Mouse (Mus musculus) fibroblast of lung, adult 2 months (primary cell): Measurements from ENCODE around the gene Arf1.

Source experiments
- DNase-seq: peaks from one replicate; pipeline ENCODE4 v3.0.0-alpha.2; 2011; ENCODE audit warnings: low read depth

Arf1 gene

GRCm38 (mm10) chr11:59187706-59188105 lies 40.4 kb downstream of the Arf1 start:
- DNase-seq, result no peak

GRCm38 (mm10) chr11:59185490-59185889 lies 42.6 kb downstream of the Arf1 start:
- no peak for DNase-seq

GRCm38 (mm10) chr11:59183821-59184220 lies 44.2 kb downstream of the Arf1 start:
- DNase-seq, result no peak

DNA sequence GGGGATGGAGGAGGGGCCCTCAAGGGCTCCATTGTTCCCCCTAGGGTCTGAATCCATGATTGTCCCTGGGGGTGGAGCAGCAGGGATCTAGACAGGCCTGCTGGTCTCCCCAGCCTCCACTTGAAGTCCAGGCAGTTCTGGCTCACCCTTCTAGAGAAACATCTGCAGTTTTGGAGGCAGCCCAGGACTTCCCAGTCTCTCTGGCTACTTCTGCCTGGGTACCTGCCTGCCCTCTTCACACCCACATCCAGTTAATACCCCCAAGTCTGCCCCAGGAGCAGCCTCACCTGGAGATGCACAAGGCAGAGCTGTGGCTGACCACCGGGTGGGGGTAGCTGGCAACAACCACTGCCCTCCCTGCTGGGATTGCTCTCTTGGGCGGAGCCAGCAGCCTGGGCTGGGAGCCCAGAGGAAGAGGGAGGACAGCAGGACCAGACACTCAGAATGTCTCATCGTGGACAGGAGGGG lies 45.2 kb downstream of the Arf1 start, which contains the start of gene Gjc2:
Gene Gjc2, minus strand, starts transcription at position 350 of the 468 bp plus-strand sequence.
- DNase-seq, result no peak

GRCm38 (mm10) chr11:59176921-59177320 lies 51.1 kb downstream of the Arf1 start:
- DNase-seq, result no peak

DNA sequence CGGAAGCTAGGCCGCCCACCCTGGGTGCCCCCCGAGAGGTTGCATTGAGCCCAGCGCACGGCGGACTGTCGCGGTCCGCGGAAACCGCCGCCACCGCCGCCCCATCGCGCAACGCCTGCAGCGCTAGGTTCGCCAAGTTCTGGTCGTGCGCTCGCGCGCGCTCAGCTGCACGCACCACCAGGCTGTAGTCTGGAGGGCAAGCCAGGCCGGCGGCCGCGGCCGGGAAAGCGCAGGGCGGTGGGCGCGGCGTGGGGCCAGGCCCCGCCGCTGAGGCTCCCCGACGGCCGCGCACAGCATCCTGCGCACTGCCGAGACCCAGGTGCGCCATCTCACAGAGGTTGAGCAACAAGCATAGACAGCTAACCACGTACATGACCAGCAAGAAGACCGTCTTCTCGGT lies 51.6 kb downstream of the Arf1 start:
- DNase-seq, result no peak

GRCm38 (mm10) chr11:59174189-59174838 lies 53.8 kb downstream of the Arf1 start:
- no peak for DNase-seq

DNA sequence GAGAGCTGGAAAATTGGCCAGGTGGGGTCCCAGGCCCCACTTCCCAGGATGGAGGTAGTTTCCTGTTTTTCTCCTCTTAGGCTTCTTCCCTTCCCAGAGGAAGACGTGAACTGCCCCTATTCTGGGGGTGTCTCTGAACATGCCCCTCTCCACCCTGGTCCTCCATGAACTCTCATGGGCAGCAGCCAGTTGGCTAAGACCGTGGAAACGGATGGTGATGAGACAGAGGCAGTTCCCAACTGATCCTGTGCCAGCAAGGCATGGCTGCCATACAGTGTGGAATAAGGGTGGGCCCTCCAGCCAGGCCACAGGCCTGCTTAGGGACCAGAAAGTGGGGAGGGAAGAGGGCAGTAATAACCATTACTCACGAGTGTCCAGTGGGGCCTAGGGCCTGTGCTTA lies 57.5 kb downstream of the Arf1 start:
- DNase-seq, result no peak

DNA sequence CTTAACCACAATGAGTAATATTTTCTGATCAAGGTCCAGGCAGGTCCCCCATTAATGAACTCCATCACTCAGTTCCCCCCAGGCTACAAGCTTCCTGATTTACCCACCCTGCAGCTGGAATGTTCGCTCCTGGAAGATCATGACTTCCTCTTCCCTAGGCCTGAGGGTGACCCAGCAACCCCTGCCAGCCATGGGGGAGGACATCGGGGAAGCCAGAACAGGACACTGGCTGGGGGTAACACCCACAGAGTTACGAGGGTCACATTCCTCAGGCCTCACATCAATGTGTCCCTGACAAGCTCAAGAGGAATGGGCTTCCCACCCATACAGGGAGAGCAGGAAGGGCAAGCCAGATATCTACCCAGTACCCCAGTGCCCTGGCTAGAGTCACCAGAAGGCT lies 58.3 kb downstream of the Arf1 start:
- no peak for DNase-seq

DNA sequence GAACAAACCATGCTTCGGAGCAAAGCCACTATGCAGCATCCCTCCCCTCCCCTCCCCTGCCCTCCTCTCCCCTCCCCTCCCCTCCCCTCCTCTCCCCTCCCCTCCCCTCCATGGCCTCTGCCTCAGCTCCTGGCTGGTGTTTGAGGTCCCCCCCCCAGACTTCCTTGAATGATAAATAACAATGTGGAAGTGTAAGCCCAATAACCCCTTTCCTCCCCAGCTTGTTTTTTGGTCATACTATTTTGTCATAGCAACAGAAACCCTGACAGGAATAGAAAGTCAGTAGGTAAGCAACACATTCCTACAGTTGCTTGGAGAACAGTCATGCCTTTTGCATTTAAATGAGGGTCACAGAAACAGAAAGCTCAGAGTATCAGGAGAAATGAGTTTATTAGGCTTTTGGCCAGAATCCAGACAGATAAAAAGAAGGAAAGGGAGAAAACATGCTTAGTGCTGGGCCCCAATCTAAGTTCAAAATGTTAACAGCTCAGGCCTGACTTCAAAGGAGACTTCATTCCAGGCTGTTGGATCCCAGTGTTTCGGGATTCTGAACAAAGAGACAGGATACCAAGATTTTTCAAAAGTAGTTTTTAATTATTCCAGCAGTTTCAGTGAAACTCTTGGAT lies 62.3 kb downstream of the Arf1 start:
- no peak for DNase-seq

GRCm38 (mm10) chr11:59164384-59164783 lies 63.7 kb downstream of the Arf1 start:
- DNase-seq, result no peak

GRCm38 (mm10) chr11:59163255-59164236 lies 64.5 kb downstream of the Arf1 start, which contains the start of gene Iba57:
TSS of gene Iba57 (minus strand) at chr11:59163739.
- peak; percentile 97 for DNase-seq

DNA sequence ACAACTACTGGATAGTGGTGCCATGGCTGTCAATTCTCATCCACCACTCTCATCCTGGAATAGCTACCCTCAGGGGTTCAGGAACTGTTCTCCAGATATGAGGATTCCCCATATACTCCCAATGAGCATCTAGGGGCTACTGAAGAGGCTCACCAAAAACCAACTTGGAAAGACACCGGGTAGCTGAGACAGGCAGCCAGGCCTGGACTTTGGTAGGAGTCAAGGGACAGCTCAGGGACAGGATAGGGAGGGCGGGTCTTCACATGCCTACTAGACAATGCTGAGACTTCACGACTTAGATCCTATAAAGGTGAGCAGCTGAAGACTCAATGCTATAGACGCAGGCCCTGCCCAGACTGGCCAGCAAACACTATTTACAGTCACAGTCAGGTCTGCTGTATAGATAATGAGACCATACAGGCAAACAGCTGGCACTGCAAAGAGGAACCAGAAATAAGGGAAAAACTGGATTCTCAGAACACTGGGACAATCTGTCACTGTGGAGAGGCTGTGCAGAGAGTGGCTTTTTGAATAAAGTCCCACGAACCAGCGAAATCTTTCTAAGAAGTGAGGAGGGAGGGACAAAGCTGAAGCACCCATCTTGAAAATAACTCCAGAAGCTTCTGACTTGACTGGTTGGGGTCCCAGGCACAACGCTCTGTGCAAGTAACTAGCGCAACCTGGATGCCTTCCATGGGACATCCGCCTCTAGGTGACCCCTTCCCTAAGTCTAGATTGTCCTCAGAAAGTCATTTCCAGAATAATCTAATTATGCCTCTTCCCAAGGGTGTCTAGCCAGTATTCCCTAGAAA lies 65.4 kb downstream of the Arf1 start:
- DNase-seq, result no peak
